Mouse (Mus musculus) yolk sac, embryonic 10.5 days (tissue): Measurements from ENCODE around the gene Abcc5.
"Not testable (repeated sequence)": the region's sequence is repeated elsewhere in the genome, so short reads cannot be mapped to it uniquely, and the experiment has no call there.

Experiments used
- DNase-seq: peaks from one replicate; pipeline ENCODE4 v3.0.0-alpha.2; 2017; ENCODE audit warnings: low spot score

The Abcc5 gene

GRCm38 (mm10) chr16:20425855-20426598 lies at the start of gene Abcc5:
Gene Abcc5 (minus strand): TSS chr16:20426394.
- DNase-seq = peak; percentile 92

- DNase-seq = peak; percentile 73
These were observed 49.1 kb upstream of the Abcc5 start for GRCm38 (mm10) chr16:20475335-20475734.

- peak; percentile 28 for DNase-seq
These were observed 48.6 kb upstream of the Abcc5 start for GRCm38 (mm10) chr16:20474786-20475185.

GRCm38 (mm10) chr16:20474211-20474610 lies 48.0 kb upstream of the Abcc5 start:
- no peak for DNase-seq

GRCm38 (mm10) chr16:20473748-20474147 lies 47.6 kb upstream of the Abcc5 start:
- no peak for DNase-seq

- no peak for DNase-seq
These were observed 45.5 kb upstream of the Abcc5 start for GRCm38 (mm10) chr16:20471686-20472085.

- no peak for DNase-seq
These were observed 44.8 kb upstream of the Abcc5 start for GRCm38 (mm10) chr16:20470981-20471380.

GRCm38 (mm10) chr16:20464725-20465124 lies 38.5 kb upstream of the Abcc5 start:
- no peak for DNase-seq

- DNase-seq = not testable (repeated sequence)
These were observed 32.5 kb upstream of the Abcc5 start for GRCm38 (mm10) chr16:20458736-20459135.

- DNase-seq = peak; percentile 19
These were observed 29.9 kb upstream of the Abcc5 start for GRCm38 (mm10) chr16:20456106-20456505.

- peak; percentile 38 for DNase-seq
These were observed 28.0 kb upstream of the Abcc5 start for GRCm38 (mm10) chr16:20454155-20454654.

- DNase-seq = peak; percentile 6
These were observed 25.6 kb upstream of the Abcc5 start for GRCm38 (mm10) chr16:20451774-20452173.

GRCm38 (mm10) chr16:20445871-20446270 lies 19.7 kb upstream of the Abcc5 start:
- DNase-seq = no peak

- DNase-seq = no peak
These were observed 18.7 kb upstream of the Abcc5 start for GRCm38 (mm10) chr16:20444831-20445388.

- no peak for DNase-seq
These were observed 16.7 kb upstream of the Abcc5 start for GRCm38 (mm10) chr16:20442871-20443270.

- DNase-seq = no peak
These were observed 12.7 kb upstream of the Abcc5 start for GRCm38 (mm10) chr16:20438673-20439415.

GRCm38 (mm10) chr16:20438046-20438445 lies 11.9 kb upstream of the Abcc5 start:
- not testable (repeated sequence) for DNase-seq

GRCm38 (mm10) chr16:20436281-20436680 lies 10.1 kb upstream of the Abcc5 start:
- DNase-seq = no peak

GRCm38 (mm10) chr16:20429328-20429727 lies 3.1 kb upstream of the Abcc5 start:
- DNase-seq = no peak

- no peak for DNase-seq
These were observed 1.4 kb upstream of the Abcc5 start for GRCm38 (mm10) chr16:20427566-20427965.

- no peak for DNase-seq
These were observed 1.2 kb downstream of the Abcc5 start for GRCm38 (mm10) chr16:20424719-20425650.

- DNase-seq = no peak
These were observed 1.9 kb downstream of the Abcc5 start for GRCm38 (mm10) chr16:20424226-20424663.
